Mouse (Mus musculus) kidney, postnatal 0 days (tissue): ENCODE data around the gene Wdr90. TPM values are rescaled to one million over a fixed set of nuclear protein-coding genes. Genes with fewer than 3 reads are reported as not detected.
A peak's percentile ranks its signal among the peaks of the same experiment; 100 is the strongest.

Experiments
- ATAC-seq: fragments of 200-750 bp; cut with Nextera tagmentation; replicated peaks from 2 replicates; pipeline ENCODE4 v1.8.0; 2017; ENCODE audit warnings: low read depth, moderate number of reproducible peaks, moderate TSS enrichment, moderate library complexity; ENCODE audit not compliant: low FRiP score
- DNase-seq: peaks from one replicate; pipeline ENCODE4 v3.0.0-alpha.2; 2016; ENCODE audit warnings: low spot score
- H3K27ac ChIP-seq: fragments of 300-500 bp; sonication (generic); 2 replicates; pipeline ENCODE4 v1.5.1; 2014; ENCODE audit warnings: mild to moderate bottlenecking
- H3K27me3 ChIP-seq: fragments of 300-500 bp; sonication (generic); 2 replicates; pipeline ENCODE4 v1.6.1; 2014; ENCODE audit warnings: low read length, mixed read lengths; ENCODE audit not compliant: insufficient read depth
- H3K36me3 ChIP-seq: fragments of 300-500 bp; sonication (generic); 2 replicates; pipeline ENCODE4 v1.6.1; 2014; ENCODE audit warnings: low read length, mixed read lengths; ENCODE audit not compliant: insufficient read depth
- H3K4me1 ChIP-seq: fragments of 300-500 bp; sonication (generic); replicated peaks from 2 replicates; pipeline ENCODE4 v1.6.1; 2014; ENCODE audit warnings: antibody characterized with exemption, low read length, mixed read lengths; ENCODE audit not compliant: insufficient read depth
- H3K4me2 ChIP-seq: fragments of 300-500 bp; sonication (generic); 2 replicates; pipeline ENCODE4 v1.6.1; 2014; ENCODE audit warnings: mild to moderate bottlenecking, low read length, moderate library complexity, mixed read lengths
- H3K4me3 ChIP-seq: fragments of 300-500 bp; sonication (generic); replicated peaks from 2 replicates; pipeline ENCODE4 v1.5.1; 2014; ENCODE audit warnings: low read depth, low read length
- H3K9ac ChIP-seq: fragments of 300-500 bp; sonication (generic); 2 replicates; pipeline ENCODE4 v1.6.1; 2014; ENCODE audit warnings: low read depth, low read length
- H3K9me3 ChIP-seq: fragments of 300-500 bp; sonication (generic); replicated peaks from 2 replicates; pipeline ENCODE4 v1.6.1; 2016; ENCODE audit warnings: low read length, inconsistent platforms, mixed read lengths
- CTCF ChIP-seq: IDR thresholded peaks from 2 replicates; pipeline ENCODE4 v1.5.1; 2016; ENCODE audit warnings: antibody characterized with exemption, low read depth, mild to moderate bottlenecking, moderate library complexity
- WGBS: fragments of 180-500 bp; shearing (Covaris S2); extraction: QIAGEN DNeasy Blood & Tissue Kit; methylation state at CpG from one replicate; pipeline ENCODE4 v1.1.7; 2014; 5-methylcytosine and 5-hydroxymethylcytosine counted together
- polyA plus RNA-seq: library from polyadenylated mRNA; unstranded; fragments of >200 nt; fragmentation: Nextera tagmentation; extraction: Ambion mirVana; gene quantifications from 2 replicates; pipeline ENCODE4 v1.2.1, GENCODE M21; 2015

The Wdr90 gene
- polyA plus RNA-seq, 1 experiment from 2014 or later: 10.6 TPM

GRCm38 (mm10) chr17:25869954-25870353 lies 8.7 kb upstream of the Wdr90 start:
- WGBS: 81% methylated on average over 2 of the region's 2 CpGs
- no peak overlapping the region for H3K27ac ChIP-seq
- ATAC-seq: no peak

GRCm38 (mm10) chr17:25869498-25869897 lies 8.2 kb upstream of the Wdr90 start:
- no peak for TF ChIP-seq CTCF
- 86% methylated on average over 8 of the region's 8 CpGs for WGBS

More at GRCm38 (mm10) chr17:25869954-25870353, 8.7 kb upstream of the Wdr90 start:
- Histone ChIP-seq H3K9ac (no peak overlapping the region), H3K4me1 (peaks cover 12% of the 10 kb centered on the region), H3K4me2 (no peak overlapping the region), H3K27me3 (no peaks in the 10 kb centered on the region), H3K4me3 (no peak overlapping the region), H3K9me3 (no peaks in the 10 kb centered on the region), H3K36me3 (no peaks in the 10 kb centered on the region)
- DNase-seq: no peak
- TF ChIP-seq CTCF: no peak

GRCm38 (mm10) chr17:25868601-25869191 lies 7.4 kb upstream of the Wdr90 start, which contains the start of gene Mcrip2:
Gene Mcrip2 (minus strand): TSS chr17:25868764.
- ATAC-seq (peak; percentile 80), DNase-seq (peak; percentile 94)
- TF ChIP-seq CTCF: peak; percentile 38; the same call in 1 of the 2 replicates
- Histone ChIP-seq H3K27me3 (no peaks in the 10 kb centered on the region), H3K27ac (peak within 1 kb of the TSS; percentile 94), H3K9me3 (no peaks in the 10 kb centered on the region), H3K4me2 (peak within 1 kb of the TSS; percentile 97), H3K4me3 (peak within 1 kb of the TSS; percentile 83), H3K4me1 (peaks cover 12% of the 10 kb centered on the region), H3K9ac (peak within 1 kb of the TSS; percentile 85), H3K36me3 (no peaks in the 10 kb centered on the region)
- WGBS: under 1% methylated on average over 24 of the region's 24 CpGs

More at GRCm38 (mm10) chr17:25869498-25869897, 8.2 kb upstream of the Wdr90 start:
- no peak overlapping the region for H3K4me2 ChIP-seq
- H3K36me3 ChIP-seq: no peaks in the 10 kb centered on the region
- no peak overlapping the region for H3K4me3 ChIP-seq
- no peaks in the 10 kb centered on the region for H3K9me3 ChIP-seq
- no peak overlapping the region for H3K27ac ChIP-seq
- DNase-seq: no peak
- ATAC-seq: no peak
- H3K27me3 ChIP-seq: no peaks in the 10 kb centered on the region
- H3K4me1 ChIP-seq: peaks cover 12% of the 10 kb centered on the region
- H3K9ac ChIP-seq: no peak overlapping the region

- Histone ChIP-seq H3K4me3 (peak overlapping the region; percentile 83), H3K36me3 (no peaks in the 10 kb centered on the region), H3K9ac (peak overlapping the region; percentile 85), H3K27me3 (no peaks in the 10 kb centered on the region), H3K4me2 (peak overlapping the region; percentile 97), H3K9me3 (no peaks in the 10 kb centered on the region), H3K4me1 (peaks cover 12% of the 10 kb centered on the region), H3K27ac (peak overlapping the region; percentile 94)
- DNase-seq (peak; percentile 45), ATAC-seq (peak; percentile 64)
- 0 out of 2 replicates have a peak, but pooled peaks have one; percentile 11 for TF ChIP-seq CTCF
- under 1% methylated on average over 42 of the region's 42 CpGs for WGBS
Measured at GRCm38 (mm10) chr17:25867836-25868600, 6.7 kb upstream of the Wdr90 start.

GRCm38 (mm10) chr17:25867509-25867835 lies 6.2 kb upstream of the Wdr90 start:
- TF ChIP-seq CTCF: no peak
- ATAC-seq: no peak
- DNase-seq: no peak
- H3K4me3 ChIP-seq: peak overlapping the region; percentile 83
- peaks cover 12% of the 10 kb centered on the region for H3K4me1 ChIP-seq
- peak overlapping the region; percentile 97 for H3K4me2 ChIP-seq
- no peaks in the 10 kb centered on the region for H3K36me3 ChIP-seq
- H3K9me3 ChIP-seq: no peaks in the 10 kb centered on the region
- peak overlapping the region; percentile 94 for H3K27ac ChIP-seq
- no peaks in the 10 kb centered on the region for H3K27me3 ChIP-seq
- 5% methylated on average over 7 of the region's 7 CpGs for WGBS
- peak overlapping the region; percentile 85 for H3K9ac ChIP-seq

- Histone ChIP-seq H3K27me3 (no peaks in the 10 kb centered on the region), H3K4me3 (no peak overlapping the region), H3K36me3 (no peaks in the 10 kb centered on the region), H3K9ac (no peak overlapping the region), H3K27ac (no peak overlapping the region), H3K4me1 (peaks cover 17% of the 10 kb centered on the region), H3K4me2 (no peak overlapping the region), H3K9me3 (no peaks in the 10 kb centered on the region)
- ATAC-seq (no peak), DNase-seq (no peak)
- TF ChIP-seq CTCF: no peak
- 96% methylated on average over 3 of the region's 3 CpGs for WGBS
Measured at GRCm38 (mm10) chr17:25866172-25866571, 4.9 kb upstream of the Wdr90 start.
